Mouse (Mus musculus): ENCODE results near the gene Cryzl2. TPM values are rescaled to one million over a fixed set of nuclear protein-coding genes. Genes with fewer than 3 reads are reported as not detected.

Cryzl2 gene
- total RNA-seq, 2 experiments from 2014 or later = 38.1 to 65.6 TPM

- DNase-seq (ENCODE audit: low spot score in 2 of 2) = no peak
Measured at GRCm38 (mm10) chr1:157467866-157468265, 9.5 kb downstream of the Cryzl2 start.

GRCm38 (mm10) chr1:157470761-157471386, 12.5 kb downstream of the Cryzl2 start:
- no peak for DNase-seq (ENCODE audit: low spot score in 2 of 2)

GRCm38 (mm10) chr1:157472716-157473115, 14.3 kb downstream of the Cryzl2 start:
- DNase-seq (ENCODE audit: low spot score in 2 of 2) = no peak

- DNase-seq (ENCODE audit: low spot score in 2 of 2) = no peak
Measured at GRCm38 (mm10) chr1:157474865-157475264, 16.5 kb downstream of the Cryzl2 start.

- DNase-seq (ENCODE audit: low spot score in 2 of 2) = no peak
Measured at GRCm38 (mm10) chr1:157476231-157476630, 17.9 kb downstream of the Cryzl2 start.

GRCm38 (mm10) chr1:157480090-157480489, 21.7 kb downstream of the Cryzl2 start:
- DNase-seq (ENCODE audit: low spot score in 2 of 2) = peak in 1 of 2 experiments; percentile 22

GRCm38 (mm10) chr1:157480901-157481300, 22.5 kb downstream of the Cryzl2 start:
- DNase-seq (ENCODE audit: low spot score in 2 of 2) = no peak

- no peak for DNase-seq (ENCODE audit: low spot score in 2 of 2)
Measured at GRCm38 (mm10) chr1:157481666-157482065, 23.3 kb downstream of the Cryzl2 start.

- DNase-seq (ENCODE audit: low spot score in 2 of 2) = no peak
Measured at GRCm38 (mm10) chr1:157484161-157484560, 25.8 kb downstream of the Cryzl2 start.

- no peak for DNase-seq (ENCODE audit: low spot score in 2 of 2)
Measured at GRCm38 (mm10) chr1:157500657-157501056, 42.3 kb downstream of the Cryzl2 start.

- DNase-seq (ENCODE audit: low spot score in 2 of 2) = no peak
Measured at GRCm38 (mm10) chr1:157501352-157501945, 43.1 kb downstream of the Cryzl2 start.

- DNase-seq (ENCODE audit: low spot score in 2 of 2) = no peak
Measured at GRCm38 (mm10) chr1:157503071-157503470, 44.7 kb downstream of the Cryzl2 start.

GRCm38 (mm10) chr1:157506522-157506921, 48.1 kb downstream of the Cryzl2 start, which contains the start of gene Sec16b:
Gene Sec16b, plus strand, starts transcription at chr1:157506728.
- DNase-seq (ENCODE audit: low spot score in 2 of 2) = peak; percentile 8 to 27

- no peak for DNase-seq (ENCODE audit: low spot score in 2 of 2)
Measured at GRCm38 (mm10) chr1:157506995-157507595, 48.7 kb downstream of the Cryzl2 start.

GRCm38 (mm10) chr1:157507814-157508213, 49.4 kb downstream of the Cryzl2 start:
- DNase-seq (ENCODE audit: low spot score in 2 of 2) = peak in 1 of 2 experiments; percentile 24

- DNase-seq (ENCODE audit: low spot score in 2 of 2) = no peak
Measured at GRCm38 (mm10) chr1:157512690-157513448, 54.5 kb downstream of the Cryzl2 start.

GRCm38 (mm10) chr1:157513559-157513958, 55.2 kb downstream of the Cryzl2 start:
- DNase-seq (ENCODE audit: low spot score in 2 of 2) = no peak

GRCm38 (mm10) chr1:157514298-157514697, 55.9 kb downstream of the Cryzl2 start:
- no peak for DNase-seq (ENCODE audit: low spot score in 2 of 2)

- DNase-seq (ENCODE audit: low spot score in 2 of 2) = no peak
Measured at GRCm38 (mm10) chr1:157516838-157517808, 58.7 kb downstream of the Cryzl2 start.

GRCm38 (mm10) chr1:157518111-157518523, 59.7 kb downstream of the Cryzl2 start:
- DNase-seq (ENCODE audit: low spot score in 2 of 2) = no peak

All from adrenal gland, adult 18-20 months (tissue).